Mouse (Mus musculus): ENCODE results near the gene Sox8. TPM values are rescaled to one million over a fixed set of nuclear protein-coding genes. Genes with fewer than 3 reads are reported as not detected.

Gene Sox8
- total and polyA plus RNA-seq, 2 experiments from 2014 or later: 22.6 to 26.6 TPM

- Histone ChIP-seq H3K36me3 (ENCODE audit: insufficient read depth) (no peaks in the 10 kb centered on the region), H3K4me3 (ENCODE audit: low read depth, low read length) (no peak overlapping the region), H3K4me2 (ENCODE audit: low read depth) (no peak overlapping the region), H3K27ac (ENCODE audit: low read depth, low read length) (peak overlapping the region; percentile 37), H3K9ac (no peak overlapping the region), H3K27me3 (ENCODE audit: insufficient read depth, low read length) (no peaks in the 10 kb centered on the region), H3K4me1 (ENCODE audit: insufficient read depth) (peaks cover 12% of the 10 kb centered on the region), H3K9me3 (ENCODE audit: low read length) (no peaks in the 10 kb centered on the region)
- 30% methylated on average over 3 of the region's 3 CpGs for WGBS
- DNase-seq: no peak
- TF ChIP-seq CTCF (IDR thresholded peaks at IDR 0.05; ENCODE audit: low read depth): no peak
- no peak; the same call in 1 of the 2 replicates for ATAC-seq
Measured at GRCm38 (mm10) chr17:25609506-25609828, 39.0 kb upstream of the Sox8 start.

- Histone ChIP-seq H3K4me1 (ENCODE audit: insufficient read depth) (peaks cover 12% of the 10 kb centered on the region), H3K9me3 (ENCODE audit: low read length) (no peaks in the 10 kb centered on the region), H3K27me3 (ENCODE audit: insufficient read depth, low read length) (no peaks in the 10 kb centered on the region), H3K36me3 (ENCODE audit: insufficient read depth) (no peaks in the 10 kb centered on the region), H3K27ac (ENCODE audit: low read depth, low read length) (peak overlapping the region; percentile 37), H3K4me3 (ENCODE audit: low read depth, low read length) (no peak overlapping the region), H3K4me2 (ENCODE audit: low read depth) (no peak overlapping the region), H3K9ac (no peak overlapping the region)
- WGBS: 30% methylated on average over 10 of the region's 10 CpGs
- DNase-seq (peak; percentile 33), ATAC-seq (peak; percentile 63)
- TF ChIP-seq CTCF (IDR thresholded peaks at IDR 0.05; ENCODE audit: low read depth): no peak
Measured at GRCm38 (mm10) chr17:25608821-25609505, 38.5 kb upstream of the Sox8 start.

GRCm38 (mm10) chr17:25608137-25608785 lies 37.8 kb upstream of the Sox8 start:
- Histone ChIP-seq H3K27ac (ENCODE audit: low read depth, low read length) (peak overlapping the region; percentile 37; the same call in 1 of the 2 replicates), H3K27me3 (ENCODE audit: insufficient read depth, low read length) (no peaks in the 10 kb centered on the region), H3K36me3 (ENCODE audit: insufficient read depth) (no peaks in the 10 kb centered on the region), H3K9ac (no peak overlapping the region), H3K4me3 (ENCODE audit: low read depth, low read length) (no peak overlapping the region), H3K9me3 (ENCODE audit: low read length) (no peaks in the 10 kb centered on the region), H3K4me2 (ENCODE audit: low read depth) (no peak overlapping the region), H3K4me1 (ENCODE audit: insufficient read depth) (peaks cover 12% of the 10 kb centered on the region)
- WGBS: 66% methylated on average over 11 of the region's 11 CpGs
- DNase-seq: no peak
- ATAC-seq: peak; percentile 40
- TF ChIP-seq CTCF (IDR thresholded peaks at IDR 0.05; ENCODE audit: low read depth): no peak

DNA sequence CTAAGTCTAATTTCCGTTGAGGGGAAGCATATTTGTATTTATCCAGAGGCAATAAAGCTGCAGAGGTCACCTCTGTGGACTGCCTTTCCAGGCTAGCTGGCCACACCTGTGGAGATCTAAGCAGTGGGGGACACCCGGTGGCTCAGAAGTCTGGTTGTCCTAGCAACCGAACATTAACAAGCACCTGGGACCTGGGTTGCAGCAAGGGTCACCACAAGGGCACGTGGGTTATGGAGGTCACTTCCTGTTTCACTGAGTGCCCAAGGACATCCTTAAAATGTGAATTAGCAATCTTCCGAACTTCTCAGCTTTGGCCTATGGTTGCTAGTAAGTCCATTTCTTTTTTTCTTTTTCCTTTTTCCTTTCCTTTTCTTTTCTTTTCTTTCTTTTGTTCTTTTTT lies 33.7 kb upstream of the Sox8 start:
- Histone ChIP-seq H3K36me3 (ENCODE audit: insufficient read depth) (no peaks in the 10 kb centered on the region), H3K27me3 (ENCODE audit: insufficient read depth, low read length) (no peaks in the 10 kb centered on the region), H3K4me2 (ENCODE audit: low read depth) (no peak overlapping the region), H3K27ac (ENCODE audit: low read depth, low read length) (no peak overlapping the region), H3K9me3 (ENCODE audit: low read length) (no peaks in the 10 kb centered on the region), H3K9ac (no peak overlapping the region), H3K4me1 (ENCODE audit: insufficient read depth) (no peaks in the 10 kb centered on the region), H3K4me3 (ENCODE audit: low read depth, low read length) (no peak overlapping the region)
- WGBS: 73% methylated on average over 5 of the region's 5 CpGs
- no peak for TF ChIP-seq CTCF (IDR thresholded peaks at IDR 0.05; ENCODE audit: low read depth)
- no peak for DNase-seq
- no peak for ATAC-seq

DNA sequence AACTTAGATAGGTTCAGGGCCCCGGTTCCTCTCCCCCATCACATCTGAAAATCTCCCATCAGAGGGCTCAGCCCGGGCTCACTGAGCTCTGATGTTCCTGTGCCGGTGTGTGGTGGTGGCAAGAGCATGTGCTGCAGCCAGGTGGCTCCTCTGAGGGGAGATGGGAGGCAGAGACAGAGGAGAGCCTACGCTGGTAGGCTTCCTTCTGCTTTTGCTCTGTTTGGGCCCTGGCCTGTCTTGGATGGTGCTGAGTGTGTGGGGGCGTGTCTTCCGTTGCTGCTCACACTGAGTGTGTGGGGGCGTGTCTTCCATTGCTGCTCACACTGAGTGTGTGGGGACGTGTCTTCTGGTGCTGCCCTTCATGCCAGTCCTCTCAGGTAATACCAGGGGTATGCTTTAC lies 31.9 kb upstream of the Sox8 start:
- Histone ChIP-seq H3K4me1 (ENCODE audit: insufficient read depth) (no peaks in the 10 kb centered on the region), H3K36me3 (ENCODE audit: insufficient read depth) (no peaks in the 10 kb centered on the region), H3K4me2 (ENCODE audit: low read depth) (no peak overlapping the region), H3K9me3 (ENCODE audit: low read length) (no peaks in the 10 kb centered on the region), H3K27me3 (ENCODE audit: insufficient read depth, low read length) (no peaks in the 10 kb centered on the region), H3K4me3 (ENCODE audit: low read depth, low read length) (no peak overlapping the region), H3K9ac (no peak overlapping the region), H3K27ac (ENCODE audit: low read depth, low read length) (no peak overlapping the region)
- ATAC-seq (no peak), DNase-seq (no peak)
- no peak for TF ChIP-seq CTCF (IDR thresholded peaks at IDR 0.05; ENCODE audit: low read depth)
- WGBS: 69% methylated on average over 8 of the region's 8 CpGs

- Histone ChIP-seq H3K4me1 (ENCODE audit: insufficient read depth) (no peaks in the 10 kb centered on the region), H3K27me3 (ENCODE audit: insufficient read depth, low read length) (no peaks in the 10 kb centered on the region), H3K27ac (ENCODE audit: low read depth, low read length) (no peak overlapping the region), H3K4me2 (ENCODE audit: low read depth) (no peak overlapping the region), H3K9me3 (ENCODE audit: low read length) (no peaks in the 10 kb centered on the region), H3K36me3 (ENCODE audit: insufficient read depth) (no peaks in the 10 kb centered on the region), H3K9ac (no peak overlapping the region), H3K4me3 (ENCODE audit: low read depth, low read length) (no peak overlapping the region)
- no peak for ATAC-seq
- TF ChIP-seq CTCF (IDR thresholded peaks at IDR 0.05; ENCODE audit: low read depth): no peak
- WGBS: 70% methylated on average over 3 of the region's 3 CpGs
- DNase-seq: no peak
Measured at GRCm38 (mm10) chr17:25597537-25597936, 27.1 kb upstream of the Sox8 start.

GRCm38 (mm10) chr17:25595495-25595894 lies 25.0 kb upstream of the Sox8 start:
- Histone ChIP-seq H3K9me3 (ENCODE audit: low read length) (no peaks in the 10 kb centered on the region), H3K4me3 (ENCODE audit: low read depth, low read length) (no peak overlapping the region), H3K27me3 (ENCODE audit: insufficient read depth, low read length) (no peaks in the 10 kb centered on the region), H3K36me3 (ENCODE audit: insufficient read depth) (no peaks in the 10 kb centered on the region), H3K4me1 (ENCODE audit: insufficient read depth) (no peaks in the 10 kb centered on the region), H3K27ac (ENCODE audit: low read depth, low read length) (no peak overlapping the region), H3K4me2 (ENCODE audit: low read depth) (no peak overlapping the region), H3K9ac (no peak overlapping the region)
- whole genome bisulfite sequencing: 81% methylated on average over 5 of the region's 5 CpGs
- no peak for TF ChIP-seq CTCF (IDR thresholded peaks at IDR 0.05; ENCODE audit: low read depth)
- DNase-seq (no peak), ATAC-seq (no peak)
